Mouse (Mus musculus): Measurements from ENCODE around the gene Ust. TPM values are rescaled to one million over a fixed set of nuclear protein-coding genes. Genes with fewer than 3 reads are reported as not detected.

Ust gene
- total RNA-seq, 2 experiments from 2014 or later: 23.1 to 25.3 TPM

DNA sequence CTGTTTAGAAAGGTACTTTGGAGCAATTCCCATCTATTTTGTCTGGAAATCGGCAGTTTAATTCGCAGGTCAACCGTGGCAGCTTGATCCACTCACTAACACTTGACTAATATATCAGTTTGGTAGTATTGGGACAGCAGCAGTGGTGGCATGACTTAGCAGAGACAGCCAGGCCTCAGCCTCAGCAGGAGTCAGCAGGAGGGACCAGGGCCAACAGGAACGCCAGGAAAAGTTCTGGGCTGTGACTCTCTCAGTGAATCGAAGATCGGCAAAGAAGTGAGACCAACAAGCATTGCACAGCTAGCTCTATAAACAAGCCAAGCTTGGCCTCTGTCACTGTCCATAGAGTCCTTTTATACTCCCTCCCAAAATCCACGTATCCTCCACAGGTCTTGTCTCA lies 168.0 kb downstream of the Ust start:
- intact Hi-C loops (cut with DNase I): no loop called here
- DNase-seq (ENCODE audit: low spot score in 2 of 2): no peak

DNA sequence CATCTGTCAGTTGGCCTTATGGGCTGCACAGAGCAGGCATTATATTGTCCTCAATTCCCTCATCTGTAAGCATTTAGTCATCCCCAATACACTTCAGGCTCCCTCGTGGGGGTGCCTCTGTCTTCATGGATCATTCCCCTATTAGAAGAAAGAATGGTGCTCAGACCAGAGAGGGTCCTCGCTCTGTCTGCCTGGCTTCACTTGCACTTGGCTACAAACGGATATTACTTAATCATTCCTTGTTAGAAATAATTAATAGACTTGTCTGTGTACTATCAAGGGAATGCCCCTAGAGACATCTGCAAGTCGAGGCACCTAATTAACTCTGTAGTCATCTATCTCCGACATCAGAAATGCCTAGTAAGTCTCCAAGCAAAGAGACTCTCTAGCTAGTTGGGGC lies 171.1 kb downstream of the Ust start:
- no peak for DNase-seq (ENCODE audit: low spot score in 2 of 2)
- intact Hi-C loops (cut with DNase I): no loop called here

DNA sequence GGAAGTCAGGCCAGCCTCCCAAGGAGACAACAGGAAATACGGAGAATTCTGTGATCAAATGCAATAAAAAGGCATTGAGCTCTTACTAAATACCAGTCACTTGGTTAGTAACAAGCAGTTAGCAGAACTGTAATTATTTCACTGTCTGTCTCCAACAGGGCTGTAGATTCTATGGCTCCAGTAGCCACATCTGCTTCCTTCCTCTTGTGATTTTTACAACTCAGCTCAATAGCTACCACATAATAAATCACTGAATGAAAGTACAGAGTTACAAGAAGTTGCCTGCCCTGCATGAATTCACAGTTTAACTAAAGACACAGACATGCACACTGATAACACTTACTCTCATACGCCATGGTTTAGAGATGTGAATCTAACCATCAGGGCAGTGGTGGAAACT lies 176.1 kb downstream of the Ust start:
- intact Hi-C loops (cut with DNase I): no loop called here
- no peak for DNase-seq (ENCODE audit: low spot score in 2 of 2)

DNA sequence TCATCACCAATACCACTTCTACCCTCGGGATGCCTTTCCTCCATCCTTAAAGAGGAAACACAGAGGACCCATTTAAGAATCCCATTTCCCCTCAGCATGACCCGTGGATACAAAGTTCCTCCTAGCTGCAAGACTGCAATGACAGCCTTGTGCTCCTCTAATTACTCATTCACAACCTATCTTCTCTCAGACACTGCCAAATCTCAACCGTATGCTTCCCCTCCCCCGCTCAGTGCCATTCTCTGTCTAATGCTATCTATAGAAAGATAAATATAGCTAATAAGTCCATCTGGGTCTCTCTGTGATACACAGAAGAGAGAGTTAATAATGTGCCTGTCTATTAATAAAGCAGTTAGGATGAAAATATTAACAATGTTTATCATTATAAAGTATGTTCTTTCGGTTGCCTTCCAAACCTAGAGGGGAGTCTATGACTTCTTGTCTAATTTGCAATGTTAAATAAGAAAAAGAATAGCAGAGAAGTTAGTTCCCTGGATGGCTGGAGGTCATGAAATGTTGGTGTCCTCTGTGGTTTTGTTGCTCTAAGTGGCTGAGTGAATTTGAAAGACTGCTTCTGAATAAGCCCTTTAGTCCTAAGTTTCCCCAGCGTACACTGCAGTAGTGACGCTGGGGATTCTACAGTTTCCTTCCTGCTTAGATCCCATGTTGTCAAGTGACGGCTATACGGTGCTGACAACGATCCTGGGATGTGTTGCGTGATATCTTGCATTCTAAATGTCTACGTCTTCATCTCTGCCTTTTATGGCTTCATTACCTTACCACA lies 178.8 kb downstream of the Ust start:
- peak in 1 of 2 experiments; percentile 16 for DNase-seq (ENCODE audit: low spot score in 2 of 2)
- intact Hi-C loops (cut with DNase I): no loop called here

DNA sequence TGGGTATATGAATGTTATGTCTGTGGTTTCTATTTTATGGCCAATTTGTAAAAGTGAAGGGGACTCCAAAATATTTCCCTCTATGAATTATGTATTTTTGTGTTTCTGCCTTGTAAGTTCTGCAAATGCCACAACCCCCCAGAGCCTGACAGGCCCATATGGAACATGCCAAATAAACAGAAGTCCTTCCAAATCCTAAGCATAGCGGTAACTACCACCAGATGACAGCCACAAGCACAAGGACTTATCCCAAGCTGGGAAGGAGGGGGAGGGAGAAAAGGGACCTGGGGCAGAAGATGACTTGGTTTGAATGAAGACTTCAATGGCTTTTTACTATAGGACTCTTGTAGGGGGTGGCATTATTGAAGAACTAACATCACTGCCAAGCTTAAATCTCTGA lies 182.0 kb downstream of the Ust start:
- intact Hi-C loops (cut with DNase I): no loop called here
- DNase-seq (ENCODE audit: low spot score in 2 of 2): no peak

DNA sequence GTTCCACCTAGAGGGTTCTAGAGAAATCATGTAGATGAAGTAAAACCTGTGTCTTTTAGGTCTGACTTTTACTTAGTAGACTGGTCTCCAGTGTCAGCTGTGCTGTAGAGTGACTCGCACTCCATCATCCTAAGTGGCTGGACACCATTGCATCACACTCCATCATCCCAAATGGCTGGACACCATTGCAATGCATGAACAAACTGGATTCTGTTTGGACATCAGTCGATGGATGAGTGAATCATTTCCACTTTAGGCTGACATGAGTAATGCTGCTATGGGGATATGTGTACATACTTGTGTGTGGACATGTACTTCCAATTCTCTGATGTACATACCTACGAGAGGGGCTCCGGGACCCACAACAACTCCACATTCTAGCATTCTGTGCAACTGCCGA lies 187.7 kb downstream of the Ust start:
- no peak for DNase-seq (ENCODE audit: low spot score in 2 of 2)
- intact Hi-C loops (cut with DNase I): no loop called here

DNA sequence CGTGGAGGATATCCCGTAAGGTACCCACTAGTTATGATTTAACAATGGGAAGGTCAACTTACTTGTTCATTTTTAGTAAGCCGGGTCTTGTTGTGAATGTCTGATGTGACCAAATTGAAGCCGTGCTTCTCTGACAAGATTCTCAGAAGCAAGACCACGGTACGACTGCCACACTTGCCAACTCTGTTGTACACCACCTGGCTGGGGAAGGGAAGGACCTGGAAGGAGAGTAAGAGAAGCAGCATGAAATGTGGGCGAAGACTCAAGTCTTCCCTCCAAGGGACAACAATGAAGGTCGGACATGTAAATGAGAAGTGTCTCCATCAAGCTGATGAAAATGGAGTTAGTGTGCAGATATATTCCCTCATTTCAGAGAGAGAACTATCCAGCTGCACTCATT lies 188.6 kb downstream of the Ust start:
- DNase-seq (ENCODE audit: low spot score in 2 of 2): no peak
- intact Hi-C loops (cut with DNase I): no loop called here

DNA sequence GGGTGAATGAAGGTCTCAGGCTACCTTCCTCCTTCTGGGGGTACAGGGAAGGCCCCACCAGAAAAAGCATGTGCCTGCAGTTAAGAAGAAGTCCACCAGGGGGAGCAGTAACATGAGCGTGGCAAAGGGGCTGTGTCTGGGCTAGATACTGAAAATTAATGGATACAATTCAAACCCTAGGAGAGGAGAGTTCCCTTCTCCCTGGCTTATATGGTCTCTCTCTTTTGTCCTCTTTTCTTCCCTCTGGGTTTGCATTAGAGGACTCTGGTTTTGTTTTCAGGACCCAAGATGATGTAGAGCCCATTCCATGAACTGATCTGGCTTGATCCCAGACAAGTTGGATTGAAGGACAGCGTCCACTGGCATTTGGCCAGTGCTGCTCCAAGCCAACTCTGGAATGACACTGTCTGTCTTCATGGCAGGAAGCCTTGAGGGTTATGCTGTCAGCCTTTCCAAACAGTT lies 195.3 kb downstream of the Ust start:
- DNase-seq (ENCODE audit: low spot score in 2 of 2): peak; percentile 53 to 56
- intact Hi-C loops (cut with DNase I): loop anchor here (2.0 to 10.0 kb wide), 3 partner anchors 17 to 391 kb away; partner anchors contain the start of gene Ust

DNA sequence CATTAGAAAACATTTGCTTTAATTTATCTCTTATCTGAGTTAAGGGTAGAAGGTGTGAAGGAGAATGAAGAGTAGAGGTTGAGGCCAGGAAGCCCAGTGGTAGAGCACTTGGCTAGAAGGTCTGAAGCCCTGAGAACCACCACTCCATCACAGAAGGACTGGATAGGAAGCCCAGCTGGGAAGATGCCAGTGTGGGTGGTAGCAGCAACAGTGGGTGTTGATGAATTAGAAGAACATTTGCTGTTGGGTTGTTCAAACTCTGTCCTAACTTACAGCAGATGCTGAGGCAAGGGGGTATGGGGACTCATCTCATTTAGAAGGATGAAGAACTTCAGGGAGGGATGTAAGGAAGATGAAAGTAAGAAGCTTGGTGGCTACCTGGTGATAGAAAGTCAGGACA lies 197.9 kb downstream of the Ust start:
- no peak for DNase-seq (ENCODE audit: low spot score in 2 of 2)
- intact Hi-C loops (cut with DNase I): loop anchor here (10.0 kb wide), 1 partner anchor 394 kb away; no protein-coding TSS in a partner anchor

DNA sequence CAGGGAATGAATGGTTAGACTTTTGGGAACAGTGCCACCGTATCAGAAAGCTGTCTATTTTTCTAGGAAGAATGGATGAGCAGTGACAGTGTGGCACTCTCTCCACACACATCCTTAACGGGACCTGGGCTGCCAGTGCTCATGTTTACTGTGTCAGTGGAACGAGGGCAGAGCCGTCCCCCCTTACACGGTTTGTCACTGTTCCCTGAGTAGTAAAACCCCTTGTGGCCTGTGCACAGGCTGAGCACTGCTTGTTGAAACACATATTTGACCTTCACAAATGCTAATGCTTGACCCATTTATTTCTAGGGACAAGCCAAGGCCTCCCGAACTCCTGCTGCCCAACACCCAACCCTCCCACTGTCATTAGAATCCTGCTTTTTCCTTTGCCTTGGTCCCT lies 209.2 kb downstream of the Ust start:
- DNase-seq (ENCODE audit: low spot score in 2 of 2): no peak
- intact Hi-C loops (cut with DNase I): no loop called here

DNA sequence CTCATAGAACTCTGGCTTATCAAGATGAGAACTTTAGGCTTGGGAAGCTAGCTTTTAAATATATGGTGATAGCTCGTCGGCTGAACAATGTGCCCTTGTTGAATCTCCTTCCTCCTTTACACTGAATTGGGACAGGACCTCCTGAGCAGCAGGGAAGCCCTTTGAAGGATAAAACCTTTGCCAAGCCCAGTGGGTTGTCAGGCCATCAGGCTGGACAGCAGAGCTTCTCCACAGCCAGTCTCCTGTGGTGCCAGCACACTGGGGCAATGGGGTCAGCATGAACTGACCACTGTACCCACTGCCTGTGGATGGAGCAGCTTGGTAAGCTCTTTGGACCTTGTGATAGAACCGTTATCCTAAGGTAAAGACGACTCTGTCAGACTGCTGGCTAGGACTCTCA lies 214.4 kb downstream of the Ust start:
- intact Hi-C loops (cut with DNase I): no loop called here
- no peak for DNase-seq (ENCODE audit: low spot score in 2 of 2)

DNA sequence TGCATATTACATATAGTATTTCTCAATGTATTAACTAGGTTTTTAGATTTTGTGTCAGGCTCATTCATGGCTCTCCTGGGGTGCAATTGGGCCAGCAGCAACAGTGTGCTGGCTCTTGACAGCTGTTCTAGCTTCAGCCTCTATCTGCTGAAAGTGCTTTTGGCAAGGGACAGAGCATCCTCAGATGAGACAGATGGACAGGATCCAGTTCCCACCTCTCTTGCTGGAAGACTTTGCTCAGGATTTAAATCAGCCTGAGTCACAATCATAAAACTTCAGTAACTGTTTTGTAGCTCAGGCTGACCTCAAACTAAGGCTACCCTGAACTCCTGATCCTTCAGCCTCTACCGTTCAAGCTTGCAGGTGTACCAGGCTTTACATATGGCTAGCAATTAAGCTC lies 219.5 kb downstream of the Ust start:
- intact Hi-C loops (cut with DNase I): no loop called here
- peak; percentile 20 to 84 for DNase-seq (ENCODE audit: low spot score in 2 of 2)

DNA sequence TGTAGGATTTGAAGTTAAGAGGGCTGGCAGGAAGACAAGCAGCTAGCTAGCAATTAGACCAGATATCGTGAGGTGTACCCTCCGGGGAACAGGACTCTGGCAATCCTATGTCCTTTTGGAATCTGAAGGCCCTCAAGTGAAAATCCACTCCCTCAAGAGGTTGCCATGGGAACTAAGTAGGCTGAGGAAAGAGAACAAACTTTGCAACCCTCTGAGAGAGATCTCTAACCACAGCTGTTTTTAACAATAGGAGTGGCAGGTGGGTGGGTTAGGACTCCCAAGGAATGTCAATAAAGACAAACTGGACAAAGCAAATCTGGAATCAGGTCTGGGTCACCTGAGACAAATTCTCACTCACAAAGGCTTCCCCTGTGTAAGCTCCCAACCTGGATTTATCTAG lies 221.4 kb downstream of the Ust start:
- intact Hi-C loops (cut with DNase I): no loop called here

DNA sequence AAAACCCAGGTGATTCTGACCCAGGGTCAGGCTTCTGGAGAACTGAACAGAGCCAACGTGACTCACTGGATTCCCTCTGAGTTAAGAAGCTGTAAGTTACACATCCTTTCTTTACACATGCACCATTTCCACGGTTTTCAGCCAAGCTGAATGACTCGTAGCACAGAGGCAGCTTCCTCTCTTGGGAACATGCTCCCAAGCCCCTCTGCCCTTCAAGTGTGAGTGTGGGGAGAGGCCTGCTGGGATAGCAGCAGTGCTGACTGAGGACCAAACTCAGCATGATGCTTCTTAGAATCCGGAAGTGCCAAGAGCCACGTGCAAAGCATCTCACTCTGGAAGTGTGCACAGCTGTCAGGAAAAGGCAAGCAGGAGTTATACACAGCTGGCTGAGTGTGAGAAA lies 228.0 kb downstream of the Ust start:
- DNase-seq (ENCODE audit: low spot score in 2 of 2): no peak
- intact Hi-C loops (cut with DNase I): no loop called here

More for the DNA sequence above, 221.4 kb downstream of the Ust start:
- DNase-seq (ENCODE audit: low spot score in 2 of 2): peak in 1 of 2 experiments; percentile 7

DNA sequence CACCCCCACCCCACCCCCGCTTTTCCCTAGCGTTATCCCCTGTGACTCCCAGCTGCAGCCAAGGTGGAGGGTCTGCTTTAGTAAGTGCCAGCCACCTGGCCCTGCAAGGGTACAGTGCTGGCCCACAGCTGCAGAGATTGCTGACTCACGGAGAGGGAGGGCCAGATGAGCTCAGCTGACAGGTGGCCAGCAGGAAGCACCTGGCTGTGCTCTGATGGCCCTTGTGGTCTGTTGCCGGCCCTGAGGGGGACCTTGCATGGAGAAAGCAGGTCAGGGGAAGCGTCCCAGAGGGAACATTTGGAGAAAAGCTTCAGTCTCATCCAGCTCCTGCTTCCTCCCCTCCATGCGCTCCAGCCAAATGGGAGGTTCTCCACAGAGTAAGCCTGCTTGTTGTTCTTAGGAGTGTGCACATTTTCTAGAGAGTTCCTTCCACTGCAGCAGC lies 231.3 kb downstream of the Ust start:
- DNase-seq (ENCODE audit: low spot score in 2 of 2): no peak
- intact Hi-C loops (cut with DNase I): no loop called here

DNA sequence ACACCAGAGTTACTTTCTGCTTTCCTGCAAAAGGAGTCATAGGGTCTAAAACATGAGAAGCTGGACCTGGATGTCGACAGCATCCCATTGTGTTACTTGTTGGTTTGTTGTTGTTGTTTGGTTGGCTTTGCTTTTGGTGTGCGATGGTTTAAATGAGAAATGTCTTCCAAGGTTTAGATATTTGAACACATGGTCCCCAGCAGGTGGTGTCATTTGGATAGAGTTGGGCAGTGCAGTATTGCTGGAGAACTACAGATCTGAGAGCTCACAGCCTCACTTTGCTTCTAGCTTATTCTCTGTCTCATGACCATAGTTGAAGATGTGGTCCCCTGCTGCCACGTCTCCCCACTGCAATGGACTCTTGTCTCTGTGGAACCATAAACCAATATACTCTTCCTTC lies 234.6 kb downstream of the Ust start:
- no peak for DNase-seq (ENCODE audit: low spot score in 2 of 2)
- intact Hi-C loops (cut with DNase I): no loop called here

DNA sequence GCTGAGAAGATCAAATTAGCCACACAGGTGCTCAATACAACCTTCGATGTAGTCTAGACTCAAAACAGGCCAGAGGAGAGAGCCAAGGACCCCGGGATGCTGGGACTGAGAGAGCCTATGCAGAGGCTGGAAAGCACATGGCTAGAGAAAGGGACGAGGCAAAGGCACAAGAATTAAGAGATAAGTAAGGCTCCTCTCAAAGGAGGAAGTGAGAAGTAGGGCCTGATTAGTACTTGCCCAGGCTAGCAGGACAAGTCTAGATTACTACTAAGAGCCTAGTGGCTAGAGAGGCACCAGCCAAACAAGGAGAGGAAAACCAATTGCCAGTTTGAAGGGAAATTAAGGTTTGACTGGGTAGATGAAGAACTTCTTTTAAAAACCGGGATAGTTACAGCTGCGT lies 241.5 kb downstream of the Ust start:
- no peak for DNase-seq (ENCODE audit: low spot score in 2 of 2)
- intact Hi-C loops (cut with DNase I): no loop called here

DNA sequence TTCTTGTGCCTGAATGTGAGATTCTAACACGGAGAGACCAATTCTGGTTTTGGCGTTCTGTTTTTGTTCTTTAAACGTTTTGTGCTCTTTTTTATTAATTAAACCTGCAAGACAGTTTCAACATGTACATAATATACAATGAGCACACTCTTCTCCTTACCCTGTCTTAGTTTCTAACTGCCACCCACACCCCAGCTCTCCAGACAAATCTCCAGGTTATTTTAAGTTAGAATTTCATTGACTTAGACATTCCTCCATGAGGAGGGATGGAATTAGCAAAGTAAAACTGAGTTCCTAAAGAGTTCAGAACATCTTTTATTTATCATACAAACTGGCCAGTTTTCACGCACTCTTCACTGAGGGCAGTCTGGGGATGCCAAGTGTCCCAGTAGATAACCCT lies 248.9 kb downstream of the Ust start:
- intact Hi-C loops (cut with DNase I): no loop called here
- DNase-seq (ENCODE audit: low spot score in 2 of 2): peak in 1 of 2 experiments; percentile 62

DNA sequence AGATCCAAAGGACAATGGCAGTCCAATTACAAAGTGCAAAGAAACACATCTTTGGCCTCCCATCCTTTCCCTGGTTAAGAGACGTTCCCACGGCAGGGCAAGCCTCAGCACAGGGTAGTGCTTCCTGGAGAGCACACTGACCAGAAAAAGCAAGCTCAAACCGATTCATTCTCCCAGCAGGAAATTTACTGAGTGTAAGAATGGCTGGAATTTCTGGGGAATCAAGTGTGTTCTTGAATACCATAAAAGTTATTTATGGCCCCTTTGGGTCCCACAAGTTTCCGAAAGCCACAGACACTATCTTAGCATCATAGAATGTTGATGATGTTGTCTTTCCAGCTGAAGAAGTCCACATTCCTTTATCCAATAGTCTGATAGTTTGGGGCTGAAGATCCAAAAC lies 258.9 kb downstream of the Ust start:
- intact Hi-C loops (cut with DNase I): no loop called here
- no peak for DNase-seq (ENCODE audit: low spot score in 2 of 2)

DNA sequence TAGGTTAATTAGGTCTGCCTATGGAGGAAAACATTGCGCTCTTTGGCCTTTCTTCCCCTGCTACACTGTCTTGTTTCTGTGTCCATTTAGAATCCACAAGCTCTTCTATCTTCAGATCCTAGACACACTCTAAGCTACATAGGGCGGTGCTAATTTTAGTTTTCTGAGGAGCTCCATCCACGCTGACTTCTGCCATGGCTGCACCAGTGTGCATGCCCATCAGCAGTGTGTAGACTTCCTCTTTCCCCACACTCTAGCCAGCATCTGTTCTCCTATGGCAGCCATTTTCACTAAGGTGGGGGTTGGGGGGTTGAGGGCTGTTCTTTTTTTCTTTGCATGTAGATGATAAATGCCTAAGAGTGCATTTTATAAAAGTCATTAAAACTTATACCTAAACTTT lies 268.6 kb downstream of the Ust start:
- intact Hi-C loops (cut with DNase I): no loop called here
- DNase-seq (ENCODE audit: low spot score in 2 of 2): peak in 1 of 2 experiments; percentile 30

DNA sequence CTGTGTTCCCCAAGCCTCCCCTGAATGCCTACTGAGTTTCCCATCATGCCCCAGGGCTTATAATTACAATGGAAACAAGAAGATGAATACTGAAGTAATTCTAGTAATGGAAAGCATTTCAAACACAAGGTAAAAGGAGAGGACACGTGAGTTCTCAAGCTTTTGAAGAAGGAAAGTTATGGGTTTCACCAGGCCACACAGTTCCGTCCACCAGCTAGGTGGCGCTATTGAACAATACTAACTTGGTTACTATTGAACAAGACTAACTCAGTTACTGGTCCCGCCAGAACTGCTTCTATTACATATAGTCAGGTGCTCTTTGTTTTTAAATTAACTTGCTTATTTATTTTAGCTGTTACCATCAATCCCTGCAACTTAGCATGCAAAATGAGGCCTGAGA lies 276.3 kb downstream of the Ust start:
- intact Hi-C loops (cut with DNase I): loop anchor here (2.0 to 10.0 kb wide), 3 partner anchors 276 to 475 kb away; partner anchors contain the start of gene Ust
- peak; percentile 70 to 79 for DNase-seq (ENCODE audit: low spot score in 2 of 2)
